In genomic region chr6:34473346-34473745, GRCm38 (mm10) we compare ENCODE assay signal across 15 mouse cellular contexts.
"Had no signal": no experiment of that assay in that cellular context is flagged by ENCODE, and none has a peak within 500 bp of the region (broad histone marks: within the 10 kb centered on the region; RNA-seq: fewer than 3 reads in every experiment).

No protein-coding gene starts in this region.

- H3K27me3 ChIP-seq: intestine, embryonic 15.5 days; limb, embryonic 15.5 days; midbrain, embryonic 15.5 days; neural tube, embryonic 12.5 days had no signal

- H3K4me3 ChIP-seq: intestine, embryonic 15.5 days; limb, embryonic 15.5 days; midbrain, embryonic 15.5 days; neural tube, embryonic 12.5 days had no signal

- DNase-seq: kidney, adult 18-20 months; kidney, postnatal 14 days; layer of hippocampus, postnatal 36 days; lung, embryonic 14.5 days; lung, postnatal 10 days; lung, postnatal 4 days; right cerebral cortex, postnatal 4 days; spleen, adult 18-20 months; thymus, adult 18-20 months; thymus, postnatal 25 days had no signal

- H3K36me3 ChIP-seq: intestine, embryonic 15.5 days; limb, embryonic 15.5 days; midbrain, embryonic 15.5 days; neural tube, embryonic 12.5 days had no signal

- H3K4me2 ChIP-seq: intestine, embryonic 15.5 days; limb, embryonic 15.5 days; lung, embryonic 14.5 days; midbrain, embryonic 11.5 days; midbrain, embryonic 15.5 days; neural tube, embryonic 12.5 days had no signal

- H3K27ac ChIP-seq: intestine, embryonic 15.5 days; limb, embryonic 15.5 days; midbrain, embryonic 15.5 days; neural tube, embryonic 12.5 days had no signal

- ATAC-seq: intestine, embryonic 15.5 days; midbrain, embryonic 15.5 days had no signal

- H3K9ac ChIP-seq: intestine, embryonic 15.5 days; limb, embryonic 15.5 days; lung, embryonic 14.5 days; midbrain, embryonic 15.5 days; neural tube, embryonic 12.5 days had no signal

- H3K9me3 ChIP-seq: intestine, embryonic 15.5 days; limb, embryonic 15.5 days; midbrain, embryonic 15.5 days; neural tube, embryonic 12.5 days had no signal
